Mouse (Mus musculus): ENCODE results near the gene Dysf.

DNA sequence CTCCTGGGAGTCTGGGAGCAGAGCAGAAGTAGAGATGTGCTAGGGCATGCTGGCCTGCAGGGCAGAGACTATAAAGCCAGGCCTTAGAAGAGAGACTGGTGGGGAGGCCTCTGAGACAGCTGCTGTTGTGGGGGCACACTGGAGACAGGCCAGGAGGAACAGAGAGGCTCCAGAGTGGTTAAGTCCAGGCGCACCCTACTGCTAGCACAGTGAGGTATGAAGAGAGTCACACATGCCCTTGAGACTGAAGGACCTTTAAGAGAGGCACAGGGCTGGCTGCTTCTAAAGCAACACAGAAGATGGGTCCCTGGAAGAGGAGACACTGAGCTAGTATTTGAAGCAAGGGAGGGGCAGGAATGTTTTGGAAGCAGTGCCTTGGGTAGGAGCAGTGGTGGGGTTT is 134.9 kb downstream of the Dysf start:
- TF ChIP-seq CTCF (IDR thresholded peaks at IDR 0.05; ENCODE audit: insufficient read depth, low read length) (no peak), POLR2A (IDR thresholded peaks at IDR 0.05; ENCODE audit: borderline replicate concordance, extremely low read depth, low read depth, low read length) (no peak)
